Mouse (Mus musculus) hindbrain, embryonic 12.5 days (tissue): Measurements from ENCODE around the gene Zfp750. TPM values are rescaled to one million over a fixed set of nuclear protein-coding genes. Genes with fewer than 3 reads are reported as not detected.

Source experiments
- ATAC-seq: fragments of 200-750 bp; cut with Nextera tagmentation; 2 replicates; pipeline ENCODE4 v1.8.0; 2017; ENCODE audit warnings: moderate TSS enrichment; ENCODE audit not compliant: low FRiP score
- H3K27ac ChIP-seq: fragments of 300-500 bp; sonication (generic); 2 replicates; pipeline ENCODE4 v1.5.1; 2016; ENCODE audit warnings: mild to moderate bottlenecking
- H3K27me3 ChIP-seq: fragments of 300-500 bp; sonication (generic); 2 replicates; pipeline ENCODE4 v1.6.1; 2016; ENCODE audit warnings: mild to moderate bottlenecking
- H3K36me3 ChIP-seq: fragments of 300-500 bp; sonication (generic); 2 replicates; pipeline ENCODE4 v1.6.1; 2016; ENCODE audit warnings: mild to moderate bottlenecking
- H3K4me1 ChIP-seq: fragments of 300-500 bp; sonication (generic); 2 replicates; pipeline ENCODE4 v1.6.1; 2016
- H3K4me2 ChIP-seq: fragments of 300-500 bp; sonication (generic); replicated peaks from 2 replicates; pipeline ENCODE4 v1.6.1; 2016; ENCODE audit warnings: mild to moderate bottlenecking
- H3K4me3 ChIP-seq: fragments of 300-500 bp; sonication (generic); 2 replicates; pipeline ENCODE4 v1.5.1; 2016; ENCODE audit warnings: mild to moderate bottlenecking
- H3K9ac ChIP-seq: fragments of 300-500 bp; sonication (generic); 2 replicates; pipeline ENCODE4 v1.6.1; 2016; ENCODE audit warnings: mild to moderate bottlenecking, moderate library complexity
- H3K9me3 ChIP-seq: fragments of 300-500 bp; sonication (generic); replicated peaks from 2 replicates; pipeline ENCODE4 v1.6.1; 2016; ENCODE audit warnings: mild to moderate bottlenecking
- WGBS: fragments of 180-500 bp; shearing (Covaris S2); methylation state at CpG from one replicate; pipeline ENCODE4 v1.1.7; 2016; 5-methylcytosine and 5-hydroxymethylcytosine counted together
- polyA plus RNA-seq: library from polyadenylated mRNA; unstranded; fragments of >200 nt; fragmentation: Nextera tagmentation; extraction: Ambion mirVana; gene quantifications from 2 replicates; pipeline ENCODE4 v1.2.1, GENCODE M21; 2016

Zfp750 gene
- polyA plus RNA-seq: 0.59 and 1.1 TPM in 2 replicates

DNA sequence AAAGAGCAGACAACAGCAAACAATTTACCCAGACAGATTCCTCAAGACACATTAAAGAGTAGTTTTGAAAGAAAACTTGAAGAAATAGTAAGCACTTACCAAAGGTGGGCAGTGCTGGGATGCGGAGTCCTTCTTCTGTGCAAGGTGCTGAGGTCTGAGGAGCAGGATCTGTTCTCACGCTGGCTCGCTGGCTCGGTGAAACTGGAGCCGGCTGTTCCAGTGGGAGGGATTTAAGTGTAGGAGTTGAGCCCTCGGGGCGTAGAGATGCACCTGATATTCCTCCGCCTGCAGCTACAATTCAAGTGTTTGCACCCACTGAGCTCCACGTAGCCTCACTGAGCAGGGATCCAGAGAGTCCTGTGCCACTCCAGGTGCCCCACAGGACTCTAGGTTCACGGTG lies at the start of gene Zfp750:
Gene Zfp750, minus strand, starts transcription at position 203 of the 400 bp plus-strand sequence.
- ATAC-seq: no peak
- no peaks in the 10 kb centered on the region for H3K9me3 ChIP-seq
- 53% methylated on average over 10 of the region's 10 CpGs for WGBS

DNA sequence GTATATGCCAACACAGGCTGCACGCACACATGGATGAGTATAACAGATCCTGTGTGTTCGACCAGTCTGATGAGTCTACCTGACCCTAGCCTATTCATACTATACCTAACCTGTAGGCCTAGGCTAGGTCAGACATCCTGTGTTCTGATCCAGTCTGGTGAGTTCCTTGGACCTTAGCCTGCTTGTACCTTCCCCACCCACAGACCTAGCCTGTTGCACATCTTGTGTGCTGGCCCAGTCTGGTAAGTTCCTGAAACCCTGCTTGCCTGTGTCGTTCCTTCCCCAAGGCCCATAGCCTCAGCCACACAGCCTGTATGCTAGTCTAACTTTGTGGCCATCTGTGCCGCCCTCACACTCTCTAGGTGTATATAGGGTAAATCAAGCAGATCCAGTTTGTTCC lies 45.1 kb upstream of the Zfp750 start:
- Histone ChIP-seq H3K4me3 (no peak overlapping the region), H3K9ac (no peak overlapping the region)

More for the DNA sequence above, at the start of gene Zfp750:
- no peak within 1 kb of the TSS for H3K9ac ChIP-seq
- no peaks in the 10 kb centered on the region for H3K36me3 ChIP-seq
- no peaks in the 10 kb centered on the region for H3K27me3 ChIP-seq
- H3K4me3 ChIP-seq: no peak within 1 kb of the TSS
- H3K4me1 ChIP-seq: no peaks in the 10 kb centered on the region
- H3K4me2 ChIP-seq: no peak within 1 kb of the TSS
- no peak within 1 kb of the TSS for H3K27ac ChIP-seq

DNA sequence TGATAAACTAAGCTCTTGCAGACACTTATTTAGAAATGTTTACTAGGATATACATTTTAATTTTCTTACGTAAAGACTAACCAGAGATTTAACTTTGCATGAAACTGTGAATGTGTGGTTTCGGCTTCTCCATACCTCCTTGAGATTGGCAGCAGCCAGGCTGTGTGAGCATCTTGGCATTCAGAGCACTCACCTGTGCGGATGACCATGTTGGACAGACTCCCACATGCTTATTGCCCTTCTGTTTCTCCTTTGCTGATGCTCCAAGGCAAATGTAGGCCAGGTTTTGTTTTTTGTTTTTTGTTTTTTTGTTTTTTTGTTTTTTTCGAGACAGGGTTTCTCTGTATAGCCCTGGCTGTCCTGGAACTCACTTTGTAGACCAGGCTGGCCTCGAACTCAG lies 44.2 kb upstream of the Zfp750 start:
- H3K36me3 ChIP-seq: peaks cover 4% of the 10 kb centered on the region; the same call in 1 of the 2 replicates
- H3K9ac ChIP-seq: no peak overlapping the region
- no peaks in the 10 kb centered on the region for H3K4me1 ChIP-seq
- H3K9me3 ChIP-seq: no peaks in the 10 kb centered on the region
- no peaks in the 10 kb centered on the region for H3K27me3 ChIP-seq
- 96% methylated on average over 5 of the region's 5 CpGs for WGBS
- H3K4me2 ChIP-seq: no peak overlapping the region
- H3K4me3 ChIP-seq: no peak overlapping the region
- H3K27ac ChIP-seq: no peak overlapping the region
- ATAC-seq: no peak

More for the DNA sequence above, 45.1 kb upstream of the Zfp750 start:
- peaks cover 4% of the 10 kb centered on the region; the same call in 1 of the 2 replicates for H3K36me3 ChIP-seq
- no peaks in the 10 kb centered on the region for H3K27me3 ChIP-seq
- no peak for ATAC-seq
- H3K9me3 ChIP-seq: no peaks in the 10 kb centered on the region
- 96% methylated on average over 4 of the region's 4 CpGs for WGBS
- H3K4me1 ChIP-seq: no peaks in the 10 kb centered on the region
- H3K27ac ChIP-seq: no peak overlapping the region
- H3K4me2 ChIP-seq: no peak overlapping the region

DNA sequence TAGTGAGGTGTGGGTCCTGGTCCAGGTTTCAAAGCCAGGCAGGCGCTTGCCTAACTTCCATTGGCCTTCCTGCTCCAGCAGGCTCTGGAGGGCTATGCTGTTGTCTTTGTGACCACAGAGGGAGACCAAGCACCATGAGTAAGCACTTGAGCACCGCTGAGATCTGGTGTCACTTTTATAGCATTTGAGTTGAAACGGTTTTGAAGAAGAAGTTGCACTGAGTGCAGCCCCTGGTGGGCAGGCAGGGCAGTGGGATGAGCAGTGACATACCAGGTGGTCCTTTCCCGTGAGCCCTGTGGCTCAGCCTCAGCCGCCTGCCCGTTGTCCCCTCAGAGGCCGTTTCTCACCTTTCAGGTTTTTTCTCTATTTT lies 41.1 kb upstream of the Zfp750 start:
- Histone ChIP-seq H3K9me3 (no peaks in the 10 kb centered on the region), H3K9ac (no peak overlapping the region), H3K4me3 (no peak overlapping the region), H3K27ac (no peak overlapping the region), H3K4me2 (no peak overlapping the region), H3K4me1 (no peaks in the 10 kb centered on the region), H3K36me3 (peaks cover 12% of the 10 kb centered on the region), H3K27me3 (no peaks in the 10 kb centered on the region)
- no peak for ATAC-seq
- WGBS: 82% methylated on average over 7 of the region's 7 CpGs

DNA sequence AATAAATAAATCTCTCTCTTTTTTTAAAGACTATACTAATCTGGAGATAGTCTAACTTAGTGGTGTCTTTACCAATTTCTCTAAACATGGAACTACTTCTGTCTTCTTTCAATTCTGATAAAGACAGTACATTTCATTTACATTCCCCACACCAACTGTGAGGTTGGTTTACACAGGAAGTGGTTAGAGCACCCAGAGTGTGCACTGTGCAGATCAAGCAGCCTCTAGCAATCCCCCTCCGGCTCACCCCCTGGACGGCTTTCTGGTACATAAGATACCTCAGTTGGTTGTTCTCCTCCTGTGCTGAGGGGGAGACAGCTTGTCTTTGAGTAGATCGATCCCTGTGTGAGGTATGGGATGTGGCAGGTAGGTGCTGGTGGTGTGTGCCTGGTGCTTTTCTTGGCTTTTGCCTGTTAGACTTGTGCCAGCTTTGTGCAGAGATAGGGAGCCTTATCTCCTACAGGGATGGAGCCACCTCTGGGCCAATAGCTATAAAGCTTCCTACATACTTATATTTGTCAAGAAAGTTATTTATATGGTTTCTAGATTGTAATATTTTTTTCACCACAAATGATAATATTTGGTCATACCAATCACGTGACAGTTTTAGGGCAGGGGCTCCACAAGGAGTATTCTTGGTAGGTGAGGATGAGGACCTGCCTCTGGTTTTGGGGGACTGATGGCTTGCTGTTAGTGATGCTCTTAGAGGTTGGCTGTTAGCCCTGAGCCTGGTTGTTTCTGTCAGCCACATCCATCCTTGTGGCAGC lies 40.6 kb upstream of the Zfp750 start:
- Histone ChIP-seq H3K27ac (no peak overlapping the region), H3K4me1 (no peaks in the 10 kb centered on the region), H3K36me3 (peaks cover 10% of the 10 kb centered on the region), H3K27me3 (no peaks in the 10 kb centered on the region), H3K4me2 (no peak overlapping the region), H3K9me3 (no peaks in the 10 kb centered on the region), H3K9ac (no peak overlapping the region), H3K4me3 (no peak overlapping the region)
- WGBS: 85% methylated on average over 4 of the region's 4 CpGs
- no peak for ATAC-seq

DNA sequence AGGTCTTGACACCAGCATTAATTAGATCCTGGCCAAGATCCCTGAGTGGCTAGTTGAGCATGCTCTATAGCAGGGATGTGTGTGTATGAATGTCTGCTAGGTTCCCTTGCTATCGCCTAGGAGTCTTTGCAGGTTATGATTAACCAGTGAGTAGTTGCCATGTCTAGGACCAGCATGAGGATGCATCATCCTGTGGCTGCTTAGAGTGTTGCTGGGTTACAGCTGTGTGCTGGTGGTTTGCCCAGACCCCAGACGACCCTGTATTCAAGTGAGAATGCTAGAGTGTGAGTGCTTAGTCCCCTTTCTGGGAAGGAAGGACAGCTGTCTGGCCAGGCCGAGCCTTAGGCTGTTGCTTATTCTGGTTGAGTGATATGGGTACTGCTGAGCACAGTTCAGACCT lies 39.4 kb upstream of the Zfp750 start:
- H3K4me3 ChIP-seq: no peak overlapping the region
- no peak for ATAC-seq
- WGBS: 86% methylated on average over 3 of the region's 3 CpGs

DNA sequence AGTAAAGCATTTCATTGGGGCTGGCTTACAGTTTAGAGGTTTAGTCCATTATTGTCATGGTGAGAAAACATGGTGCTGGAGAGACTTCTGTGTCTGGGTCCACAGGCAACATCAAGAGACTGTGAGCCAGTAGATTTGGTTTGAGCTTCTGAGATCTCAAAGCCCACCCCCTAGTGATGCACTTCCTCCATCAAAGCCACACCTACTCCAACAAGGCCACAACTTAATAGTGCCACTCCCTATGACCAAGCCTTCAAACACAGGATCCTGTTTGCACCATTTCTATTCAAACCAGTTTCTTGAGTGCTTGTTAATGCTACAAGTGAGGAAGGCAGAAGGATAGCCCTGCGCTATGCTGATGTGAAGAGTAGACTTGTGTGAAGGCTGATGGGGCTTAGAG lies 38.8 kb upstream of the Zfp750 start:
- 100% methylated on average over 1 of the region's 1 CpGs for WGBS
- no peak overlapping the region for H3K27ac ChIP-seq
- ATAC-seq: no peak
- H3K9me3 ChIP-seq: no peaks in the 10 kb centered on the region
- no peak overlapping the region for H3K9ac ChIP-seq
- no peaks in the 10 kb centered on the region for H3K4me1 ChIP-seq
- no peak overlapping the region for H3K4me3 ChIP-seq
- H3K27me3 ChIP-seq: no peaks in the 10 kb centered on the region
- H3K4me2 ChIP-seq: no peak overlapping the region
- H3K36me3 ChIP-seq: peaks cover 8% of the 10 kb centered on the region

More for the DNA sequence above, 39.4 kb upstream of the Zfp750 start:
- no peak overlapping the region for H3K27ac ChIP-seq
- no peak overlapping the region for H3K4me2 ChIP-seq
- H3K9ac ChIP-seq: no peak overlapping the region
- no peaks in the 10 kb centered on the region for H3K27me3 ChIP-seq
- H3K9me3 ChIP-seq: no peaks in the 10 kb centered on the region
- H3K4me1 ChIP-seq: no peaks in the 10 kb centered on the region
- H3K36me3 ChIP-seq: peaks cover 8% of the 10 kb centered on the region

DNA sequence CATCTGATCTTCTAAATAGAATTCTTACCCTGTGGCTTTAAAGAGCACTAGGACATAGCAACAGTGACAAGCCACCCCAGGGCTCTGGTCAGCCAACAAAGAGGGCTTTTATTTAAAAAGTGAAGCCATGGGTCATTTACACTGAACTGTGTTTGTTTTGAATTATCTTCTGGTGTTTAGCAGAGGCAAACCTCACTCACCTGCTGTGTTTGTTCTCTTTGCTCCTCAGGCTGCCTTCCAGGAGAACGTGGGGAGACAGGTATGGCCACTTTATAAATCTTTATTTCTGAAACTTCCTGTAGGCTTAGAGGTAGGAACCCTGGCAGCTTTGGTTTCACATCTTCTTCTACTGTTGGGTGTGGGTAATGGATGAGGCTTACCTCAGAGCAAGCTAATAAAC lies 37.6 kb upstream of the Zfp750 start:
- Histone ChIP-seq H3K4me3 (no peak overlapping the region), H3K36me3 (peaks cover 8% of the 10 kb centered on the region), H3K27ac (no peak overlapping the region), H3K9ac (no peak overlapping the region), H3K4me2 (no peak overlapping the region), H3K4me1 (peaks cover 5% of the 10 kb centered on the region), H3K9me3 (no peaks in the 10 kb centered on the region), H3K27me3 (no peaks in the 10 kb centered on the region)
- 69% methylated on average over 1 of the region's 1 CpGs for WGBS
- ATAC-seq: no peak

DNA sequence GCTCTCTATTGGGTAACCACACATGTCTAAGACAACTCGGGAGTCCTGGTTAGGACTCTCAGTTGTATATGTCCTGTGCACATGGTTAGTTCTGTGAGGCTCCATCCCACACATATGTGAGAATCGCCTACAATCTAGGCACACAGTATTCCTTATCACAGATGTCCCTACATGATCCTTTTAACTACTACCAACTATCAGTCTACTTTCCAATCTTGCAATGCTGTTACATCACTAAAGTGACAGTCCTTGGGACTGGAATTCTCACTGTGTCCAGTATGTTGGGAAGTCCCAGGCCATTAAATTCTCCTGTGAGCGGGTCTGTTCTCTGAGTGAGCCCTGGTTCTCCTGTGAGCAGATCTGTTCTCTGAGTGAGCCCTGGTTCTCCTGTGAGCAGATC lies 34.3 kb upstream of the Zfp750 start:
- Histone ChIP-seq H3K9ac (no peak overlapping the region), H3K4me3 (no peak overlapping the region), H3K4me1 (peaks cover 26% of the 10 kb centered on the region), H3K4me2 (no peak overlapping the region), H3K27ac (no peak overlapping the region), H3K27me3 (no peaks in the 10 kb centered on the region), H3K9me3 (no peaks in the 10 kb centered on the region), H3K36me3 (peaks cover 8% of the 10 kb centered on the region)
- WGBS: 97% methylated on average over 3 of the region's 3 CpGs
- no peak for ATAC-seq

DNA sequence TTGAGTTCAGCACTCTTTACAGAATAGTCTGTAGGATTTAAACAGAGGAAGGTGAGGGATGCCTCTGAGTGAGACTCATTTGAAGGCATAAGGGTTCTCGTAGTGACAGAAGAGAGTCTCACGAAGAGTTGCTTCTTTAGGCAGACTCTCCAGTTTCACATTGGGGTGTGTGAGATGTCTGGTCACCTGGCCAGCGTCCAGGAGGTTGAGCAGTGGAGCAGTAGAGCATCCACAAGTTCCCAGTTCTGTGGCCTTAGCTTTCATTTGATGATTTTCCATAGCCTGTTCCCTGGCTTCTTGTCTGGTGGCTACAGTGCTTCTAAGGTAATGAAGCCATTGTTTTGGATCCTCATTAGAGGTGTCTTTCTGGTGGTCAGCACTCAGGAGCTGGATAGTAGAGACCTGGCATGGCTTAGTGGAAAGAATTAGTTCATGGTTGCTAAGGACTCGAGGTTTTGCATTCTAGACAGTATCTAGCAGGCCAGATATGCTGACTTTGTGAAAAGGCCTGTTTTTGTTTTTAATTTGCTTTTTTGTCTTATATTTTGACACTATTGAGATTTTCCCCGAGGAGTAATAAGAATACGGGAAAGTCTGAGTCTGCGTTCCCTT lies 33.8 kb upstream of the Zfp750 start:
- Histone ChIP-seq H3K4me3 (no peak overlapping the region), H3K27me3 (no peaks in the 10 kb centered on the region), H3K4me2 (no peak overlapping the region), H3K36me3 (peaks cover 7% of the 10 kb centered on the region), H3K27ac (no peak overlapping the region), H3K9me3 (no peaks in the 10 kb centered on the region), H3K4me1 (peaks cover 26% of the 10 kb centered on the region), H3K9ac (no peak overlapping the region)
- 90% methylated on average over 7 of the region's 7 CpGs for WGBS
- ATAC-seq: no peak

DNA sequence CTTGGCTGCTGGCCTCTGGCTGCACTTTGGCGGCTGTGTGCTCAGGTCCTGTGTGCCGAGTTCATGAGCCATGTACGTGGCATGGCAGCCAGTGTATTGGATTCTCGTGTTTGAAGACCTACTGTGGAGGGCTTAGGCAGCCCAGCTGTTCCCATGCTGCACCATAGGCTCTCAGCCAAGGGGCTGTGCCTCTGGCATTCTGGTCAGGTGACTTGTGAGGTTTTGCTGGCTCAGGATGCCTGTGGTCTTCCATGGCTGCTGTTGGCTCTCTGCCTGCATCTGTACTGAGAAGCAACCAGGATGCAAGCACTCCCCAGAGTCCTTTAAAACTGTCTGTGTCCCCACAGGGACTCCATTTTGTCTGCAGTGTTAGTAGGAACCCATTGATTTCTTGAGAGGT lies 33.0 kb upstream of the Zfp750 start:
- H3K4me2 ChIP-seq: no peak overlapping the region
- 83% methylated on average over 4 of the region's 4 CpGs for WGBS
- no peaks in the 10 kb centered on the region for H3K9me3 ChIP-seq
- no peak overlapping the region for H3K4me3 ChIP-seq
- H3K36me3 ChIP-seq: no peaks in the 10 kb centered on the region
- 0 out of 2 replicates have a peak overlapping the region, but pooled peaks have one; percentile 17 for H3K27ac ChIP-seq
- no peak overlapping the region for H3K9ac ChIP-seq
- peaks cover 26% of the 10 kb centered on the region for H3K4me1 ChIP-seq
- no peak for ATAC-seq
- no peaks in the 10 kb centered on the region for H3K27me3 ChIP-seq

DNA sequence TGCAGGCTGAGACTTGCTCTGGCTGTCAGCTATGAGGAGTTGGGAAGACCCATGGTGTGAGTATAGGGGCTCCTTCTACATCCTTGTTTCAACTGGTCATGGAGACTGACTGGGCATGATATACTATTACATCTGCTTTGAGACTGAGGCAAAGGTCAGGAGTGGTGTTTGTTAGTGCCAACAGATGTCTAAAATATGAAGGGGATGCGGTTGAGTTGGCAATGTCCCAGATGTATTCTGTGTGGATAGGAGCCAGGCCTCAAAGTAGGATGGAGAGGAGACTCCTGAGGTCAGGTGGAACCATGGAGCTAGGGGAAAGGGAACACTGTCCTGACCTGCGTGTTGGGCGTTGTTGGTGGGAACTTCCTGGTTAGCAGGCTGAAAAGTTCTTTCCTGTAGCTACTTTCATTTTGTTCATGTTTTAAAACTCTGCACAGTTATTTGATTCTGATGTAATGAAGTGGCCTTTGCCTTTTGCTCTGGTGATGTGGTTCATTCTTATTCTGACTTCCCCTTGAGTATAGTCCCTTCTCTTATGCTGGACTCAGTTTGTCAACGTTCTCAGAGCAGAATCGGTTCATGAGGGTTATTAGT lies 32.2 kb upstream of the Zfp750 start:
- WGBS: 88% methylated on average over 5 of the region's 5 CpGs

More for the DNA sequence above, 32.2 kb upstream of the Zfp750 start:
- Histone ChIP-seq H3K4me1 (peaks cover 26% of the 10 kb centered on the region), H3K4me3 (no peak overlapping the region), H3K9me3 (no peaks in the 10 kb centered on the region), H3K27ac (no peak overlapping the region), H3K36me3 (no peaks in the 10 kb centered on the region), H3K9ac (no peak overlapping the region), H3K4me2 (no peak overlapping the region), H3K27me3 (no peaks in the 10 kb centered on the region)
- ATAC-seq: no peak
